8 mouse cellular contexts compared by ENCODE assay signal in the genomic region with DNA sequence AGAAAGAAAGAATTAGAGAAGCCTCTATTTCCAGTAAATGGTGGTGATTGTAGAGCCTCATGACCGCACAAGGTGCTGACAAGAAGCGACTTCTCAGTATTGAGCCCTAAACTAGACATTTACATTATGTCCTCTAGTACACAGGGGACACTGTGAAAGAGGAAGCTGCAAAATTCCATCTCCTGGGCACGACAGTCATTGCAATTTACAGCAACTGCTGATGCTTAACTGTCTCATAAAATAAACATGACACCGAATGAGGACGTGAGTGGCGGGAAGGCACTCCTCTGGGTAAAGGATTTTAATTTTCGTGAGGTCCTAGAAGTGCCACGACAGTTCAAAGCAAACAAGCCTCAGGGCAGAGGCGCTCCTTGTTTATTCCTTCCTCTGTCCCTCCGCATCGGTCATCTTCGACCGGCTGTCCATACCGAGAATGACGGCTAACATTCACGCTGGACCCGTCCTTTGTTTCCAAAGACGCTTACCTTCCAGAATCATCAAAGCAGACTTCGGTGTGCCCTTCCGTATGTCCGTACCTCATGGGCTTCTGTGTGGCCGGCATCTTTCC. TPM values are rescaled to one million over a fixed set of nuclear protein-coding genes. Genes with fewer than 3 reads are reported as not detected.
DNase-seq lines count a peak whose midpoint lies in the region; ATAC-seq and TF ChIP-seq lines count a peak whose summit lies in the region.

No protein-coding gene starts in this region.

- no peak for TF ChIP-seq EP300 in MEL (IDR thresholded peaks at IDR 0.05; ENCODE audit: low read depth in 1 of 2, low read length in 2 of 2)

- H3K4me1 ChIP-seq in kidney, embryonic 15.5 days, result peaks cover 10% of the 10 kb centered on the region
- peaks cover 0 to 7% of the 10 kb centered on the region in 2 experiments; a peak in 1 of 4 replicates for H3K4me1 ChIP-seq in MEL (ENCODE audit: control insufficient read depth in 1 of 2, insufficient read depth in 2 of 2, low read length in 2 of 2)
- peaks cover 5% of the 10 kb centered on the region; the same call in 1 of the 2 replicates for H3K4me1 ChIP-seq in forebrain, embryonic 11.5 days (replicated peaks; ENCODE audit: control insufficient read depth, insufficient read depth, low read length)
- H3K4me1 ChIP-seq in limb, embryonic 15.5 days, result peaks cover 10% of the 10 kb centered on the region

- peak overlapping the region; percentile 84 for H3K9ac ChIP-seq in kidney, embryonic 15.5 days
- peak overlapping the region; percentile 78 for H3K9ac ChIP-seq in MEL (ENCODE audit: control insufficient read depth, low read depth, low read length, poor library complexity, severe bottlenecking)
- peak overlapping the region; percentile 67 for H3K9ac ChIP-seq in forebrain, embryonic 11.5 days (ENCODE audit: low read length)
- peak overlapping the region; percentile 82 for H3K9ac ChIP-seq in limb, embryonic 15.5 days

- H3K27ac ChIP-seq in kidney, embryonic 15.5 days, result peak overlapping the region; percentile 98
- peak overlapping the region; percentile 76 for H3K27ac ChIP-seq in MEL (ENCODE audit: control insufficient read depth, low read depth, low read length)
- H3K27ac ChIP-seq in forebrain, embryonic 11.5 days (ENCODE audit: low read depth, low read length), result peak overlapping the region; percentile 73
- peak overlapping the region; percentile 95 for H3K27ac ChIP-seq in limb, embryonic 15.5 days

- 2% methylated on average over 22 of the region's 22 CpGs for WGBS in kidney, embryonic 15.5 days
- 3% methylated on average over 22 of the region's 22 CpGs for WGBS in forebrain, embryonic 11.5 days
- 1% methylated on average over 22 of the region's 22 CpGs for WGBS in limb, embryonic 15.5 days

- peaks cover 30% of the 10 kb centered on the region for H3K36me3 ChIP-seq in kidney, embryonic 15.5 days
- H3K36me3 ChIP-seq in MEL (ENCODE audit: control insufficient read depth in 1 of 2, insufficient read depth in 2 of 2, low read length in 2 of 2), result peaks cover 21 to 23% of the 10 kb centered on the region in 2 experiments
- H3K36me3 ChIP-seq in forebrain, embryonic 11.5 days (ENCODE audit: control insufficient read depth, insufficient read depth, low read length), result peaks cover 2% of the 10 kb centered on the region; the same call in 1 of the 2 replicates
- H3K36me3 ChIP-seq in limb, embryonic 15.5 days, result peaks cover 8% of the 10 kb centered on the region; the same call in 1 of the 2 replicates

- H3K27me3 ChIP-seq in kidney, embryonic 15.5 days, result no peaks in the 10 kb centered on the region
- H3K27me3 ChIP-seq in MEL (ENCODE audit: control insufficient read depth in 1 of 2, insufficient read depth in 2 of 2, low read length in 2 of 2), result no peaks in the 10 kb centered on the region
- no peaks in the 10 kb centered on the region for H3K27me3 ChIP-seq in forebrain, embryonic 11.5 days (ENCODE audit: control insufficient read depth, insufficient read depth, low read length)
- H3K27me3 ChIP-seq in limb, embryonic 15.5 days, result no peaks in the 10 kb centered on the region

- TF ChIP-seq POLR2A in MEL (IDR thresholded peaks at IDR 0.05; ENCODE audit: control insufficient read depth in 1 of 2, insufficient read depth in 1 of 2, low read depth in 1 of 2, low read length in 2 of 2, poor library complexity in 1 of 2), result no peak

- peak overlapping the region; percentile 80 for H3K4me3 ChIP-seq in kidney, embryonic 15.5 days (replicated peaks)
- peak overlapping the region; percentile 67 to 78 for H3K4me3 ChIP-seq in MEL (ENCODE audit: control insufficient read depth in 1 of 2, insufficient read depth in 1 of 2, low read depth in 2 of 2, low read length in 2 of 2)
- H3K4me3 ChIP-seq in forebrain, embryonic 11.5 days (ENCODE audit: low read depth, low read length), result peak overlapping the region; percentile 52
- peak overlapping the region; percentile 91 for H3K4me3 ChIP-seq in limb, embryonic 15.5 days

- H3K9me3 ChIP-seq in kidney, embryonic 15.5 days (replicated peaks), result no peaks in the 10 kb centered on the region
- no peaks in the 10 kb centered on the region for H3K9me3 ChIP-seq in MEL (replicated peaks; ENCODE audit: insufficient read depth, low read length)
- H3K9me3 ChIP-seq in forebrain, embryonic 11.5 days (ENCODE audit: control insufficient read depth, low read length), result no peaks in the 10 kb centered on the region
- H3K9me3 ChIP-seq in limb, embryonic 15.5 days, result no peaks in the 10 kb centered on the region

- ATAC-seq in kidney, embryonic 15.5 days (replicated peaks; ENCODE audit: low FRiP score), result no peak; the same call in 1 of the 2 replicates
- peak; percentile 6; the same call in 1 of the 2 replicates for ATAC-seq in forebrain, embryonic 11.5 days (replicated peaks; ENCODE audit: low FRiP score)
- ATAC-seq in limb, embryonic 15.5 days (ENCODE audit: insufficient number of reproducible peaks, low FRiP score, low TSS enrichment, low read depth), result no peak

- no peak for TF ChIP-seq RAD21 in MEL (IDR thresholded peaks at IDR 0.05; ENCODE audit: low read depth, low read length)

- peaks cover 50% of the 10 kb centered on the region for H3K79me2 ChIP-seq in MEL (ENCODE audit: control insufficient read depth, insufficient read depth, low read length, poor library complexity)

- TF ChIP-seq CTCF in MEL (IDR thresholded peaks at IDR 0.05 in 2 of 3, conservative IDR thresholded peaks at IDR 0.05 in 1 of 3; ENCODE audit: control insufficient read depth in 1 of 3, insufficient read depth in 1 of 3, low read depth in 2 of 3, low read length in 3 of 3, poor library complexity in 1 of 3, severe bottlenecking in 1 of 3), result no peak

- H3K4me2 ChIP-seq in kidney, embryonic 15.5 days, result peak overlapping the region; percentile 70
- peak overlapping the region; percentile 78 for H3K4me2 ChIP-seq in forebrain, embryonic 11.5 days (ENCODE audit: low read depth, low read length, severe bottlenecking)
- H3K4me2 ChIP-seq in limb, embryonic 15.5 days, result peak overlapping the region; percentile 76

- no peak for DNase-seq in kidney, adult 9 months
- DNase-seq in MEL (ENCODE audit: low read depth, low spot score), result peak; percentile 87
- no peak for DNase-seq in forebrain, embryonic 11.5 days (ENCODE audit: low spot score)
- DNase-seq in naive thymus-derived CD4-positive, alpha-beta T cell, adult 2 months (ENCODE audit: low read depth), result peak; percentile 63
- no peak for DNase-seq in urinary bladder, postnatal 14 days (ENCODE audit: low spot score)
- no peak for DNase-seq in left cerebral cortex, adult 9 months (ENCODE audit: low spot score in 2 of 2)

TF ChIP-seq in MEL, 35 proteins besides CTCF, POLR2A, EP300 and RAD21:
- peak; percentile 74; the same call in 1 of the 2 replicates for TF ChIP-seq CHD1 (IDR thresholded peaks at IDR 0.05; ENCODE audit: low read depth, low read length)
- no peak for TF ChIP-seq USF1 (IDR thresholded peaks at IDR 0.05; ENCODE audit: low read depth, low read length)
- no peak for TF ChIP-seq UBTF (IDR thresholded peaks at IDR 0.05; ENCODE audit: borderline replicate concordance, insufficient read depth, low read depth, low read length)
- TF ChIP-seq SIN3A (IDR thresholded peaks at IDR 0.05; ENCODE audit: low read length), result peak; percentile 88
- peak; percentile 61; the same call in 1 of the 2 replicates for TF ChIP-seq MXI1 (IDR thresholded peaks at IDR 0.05; ENCODE audit: low read depth, low read length)
- TF ChIP-seq MYC (IDR thresholded peaks at IDR 0.05; ENCODE audit: low read depth, low read length), result peak; percentile 43; the same call in 1 of the 2 replicates
- 0 out of 2 replicates have a peak, but pooled peaks have one; percentile 32 for TF ChIP-seq E2F4 (IDR thresholded peaks at IDR 0.05; ENCODE audit: borderline replicate concordance, low read depth, low read length)
- TF ChIP-seq ZMIZ1 (IDR thresholded peaks at IDR 0.05; ENCODE audit: low read depth, low read length), result no peak
- peak; percentile 9; the same call in 1 of the 2 replicates for TF ChIP-seq POLR2AphosphoS2 (IDR thresholded peaks at IDR 0.05; ENCODE audit: low read length)
- TF ChIP-seq NRF1 (IDR thresholded peaks at IDR 0.05; ENCODE audit: insufficient read depth, low read depth, low read length, poor library complexity, severe bottlenecking), result 0 out of 2 replicates have a peak, but pooled peaks have one; percentile 14
- TF ChIP-seq GABPA (IDR thresholded peaks at IDR 0.05; ENCODE audit: low read depth, low read length), result no peak
- TF ChIP-seq TCF12 (IDR thresholded peaks at IDR 0.05; ENCODE audit: low read depth, low read length), result no peak

RNA-seq across cellular contexts. Expression of a gene that starts 0.5 kb away (rescaled TPM):
- polyA plus RNA-seq in kidney, embryonic 15.5 days (2015; fragmentation: Nextera tagmentation; extraction: Ambion mirVana), result 32.7 and 33.9 TPM in 2 replicates
- total RNA-seq in MEL (2012; rRNA removed), result 49.1 and 51.6 TPM in 2 replicates
- 10 to 100 TPM in 1 of 2 experiments, not detected in 1; 91.5 TPM for polyA plus RNA-seq in MEL (2012; ENCODE audit: insufficient read depth in 1 of 2, insufficient read length in 2 of 2, low read depth in 1 of 2, low replicate concordance in 2 of 2, missing spikeins in 1 of 2)
- 54.2 and 57.8 TPM in 2 replicates for polyA plus RNA-seq in forebrain, embryonic 11.5 days (2014; fragmentation: Nextera tagmentation; extraction: Ambion mirVana)
- polyA plus RNA-seq in limb, embryonic 15.5 days (2015; fragmentation: Nextera tagmentation; extraction: Ambion mirVana), result 22.7 and 24.3 TPM in 2 replicates

RNA-seq across cellular contexts. Expression of a gene that starts 0.6 kb away (rescaled TPM):
- 3.7 and 3.8 TPM in 2 replicates for polyA plus RNA-seq in kidney, embryonic 15.5 days (2015; fragmentation: Nextera tagmentation; extraction: Ambion mirVana)
- 8.7 and 8.8 TPM in 2 replicates for total RNA-seq in MEL (2012; rRNA removed)
- 10 to 100 TPM; 13.9 to 21.0 TPM for polyA plus RNA-seq in MEL (2012; ENCODE audit: insufficient read depth in 1 of 2, insufficient read length in 2 of 2, low read depth in 1 of 2, low replicate concordance in 2 of 2, missing spikeins in 1 of 2)
- polyA plus RNA-seq in forebrain, embryonic 11.5 days (2014; fragmentation: Nextera tagmentation; extraction: Ambion mirVana), result 5.2 and 5.5 TPM in 2 replicates
- polyA plus RNA-seq in limb, embryonic 15.5 days (2015; fragmentation: Nextera tagmentation; extraction: Ambion mirVana), result 3.1 and 4.4 TPM in 2 replicates

RNA-seq across cellular contexts. Expression of a gene that starts 21.9 kb away (rescaled TPM):
- polyA plus RNA-seq in kidney, embryonic 15.5 days (2015; fragmentation: Nextera tagmentation; extraction: Ambion mirVana), result 77.1 and 78.1 TPM in 2 replicates
- 33.8 and 37.8 TPM in 2 replicates for total RNA-seq in MEL (2012; rRNA removed)
- 100 to 1,000 TPM in 1 of 2 experiments, 10 to 100 TPM in 1; 59.5 to 159 TPM for polyA plus RNA-seq in MEL (2012; ENCODE audit: insufficient read depth in 1 of 2, insufficient read length in 2 of 2, low read depth in 1 of 2, low replicate concordance in 2 of 2, missing spikeins in 1 of 2)
- 121 and 122 TPM in 2 replicates for polyA plus RNA-seq in forebrain, embryonic 11.5 days (2014; fragmentation: Nextera tagmentation; extraction: Ambion mirVana)
- polyA plus RNA-seq in limb, embryonic 15.5 days (2015; fragmentation: Nextera tagmentation; extraction: Ambion mirVana), result 59.9 and 60.4 TPM in 2 replicates

Comparison
In these comparisons a context has a peak if more than half of its experiments do, and no peak if none do; other contexts are left out.
1. DNase-seq: peak in MEL (single experiment) and naive thymus-derived CD4-positive, alpha-beta T cell, adult 2 months (single experiment); none in kidney, adult 9 months (single experiment), forebrain, embryonic 11.5 days (single experiment), urinary bladder, postnatal 14 days (single experiment) and left cerebral cortex, adult 9 months (0 of 2).
2. Peak in every context shown above with its lines, with median percentiles within 50 percentile points of each other: H3K27ac ChIP-seq, H3K4me2 ChIP-seq, H3K4me3 ChIP-seq and H3K9ac ChIP-seq.